Mouse (Mus musculus) liver, embryonic 14.5 days (tissue): ENCODE measurements at regions not wholly inside any gene's neighbourhood (a gene's known extent, or its start where the extent isn't known, plus 50 kb on each side); places are given as distances from the start of the nearest gene placed in this dataset.

ENCODE experiments used
- ATAC-seq: fragments of 200-750 bp; cut with Nextera tagmentation; 2 replicates; pipeline ENCODE4 v1.8.0; 2017; ENCODE audit warnings: moderate number of reproducible peaks, mild to moderate bottlenecking, moderate library complexity; ENCODE audit not compliant: insufficient read depth
- DNase-seq, 3 experiments: peaks; one replicate each; pipeline ENCODE4 v3.0.0-alpha.2; 2012 to 2013; ENCODE audit warnings: low read depth in 3 of 3, low spot score in 3 of 3
- H3K27ac ChIP-seq: fragments of 300-500 bp; sonication (generic); 2 replicates; pipeline ENCODE4 v1.5.1; 2014; ENCODE audit warnings: moderate library complexity, mild to moderate bottlenecking, control low read depth, inconsistent platforms
- H3K27me3 ChIP-seq: fragments of 300-500 bp; sonication (generic); 2 replicates; pipeline ENCODE4 v1.6.1; 2014; ENCODE audit warnings: mild to moderate bottlenecking, low read length, moderate library complexity; ENCODE audit not compliant: control insufficient read depth, insufficient read depth
- H3K36me3 ChIP-seq: fragments of 300-500 bp; sonication (generic); replicated peaks from 2 replicates; pipeline ENCODE4 v1.6.1; 2014; ENCODE audit warnings: low read depth; ENCODE audit not compliant: control insufficient read depth, insufficient read depth
- H3K4me1 ChIP-seq, 2 experiments: fragments of 200-500 bp in 1 of 2; fragments of 300-500 bp in 1 of 2; sonication (generic) in 1 of 2; replicated peaks; 2 replicates each; pipeline ENCODE4 v1.6.1; 2012 to 2014; ENCODE audit warnings: antibody characterized with exemption in 1 of 2, inconsistent platforms in 1 of 2, low read length in 1 of 2; ENCODE audit not compliant: control insufficient read depth in 2 of 2, insufficient read depth in 2 of 2
- H3K4me2 ChIP-seq: fragments of 300-500 bp; sonication (generic); 2 replicates; pipeline ENCODE4 v1.6.1; 2014; ENCODE audit warnings: low read depth, mild to moderate bottlenecking, control low read depth, moderate library complexity
- H3K4me3 ChIP-seq, 2 experiments: fragments of 200-500 bp in 1 of 2; fragments of 300-500 bp in 1 of 2; sonication (generic) in 1 of 2; 2 replicates each; pipeline ENCODE4 v1.5.1; 2012 to 2014; ENCODE audit warnings: low read depth in 2 of 2, low read length in 2 of 2, mild to moderate bottlenecking in 2 of 2, control low read depth in 1 of 2, inconsistent platforms in 1 of 2, moderate library complexity in 1 of 2; ENCODE audit not compliant: insufficient read depth in 1 of 2
- H3K9ac ChIP-seq: fragments of 300-500 bp; sonication (generic); replicated peaks from 2 replicates; pipeline ENCODE4 v1.6.1; 2014; ENCODE audit warnings: mild to moderate bottlenecking, control low read depth, moderate library complexity
- H3K9me3 ChIP-seq: fragments of 300-500 bp; sonication (generic); 2 replicates; pipeline ENCODE4 v1.6.1; 2016; ENCODE audit warnings: low read length, mixed read lengths; ENCODE audit not compliant: control insufficient read depth
- CTCF ChIP-seq: IDR thresholded peaks from 2 replicates; pipeline ENCODE4 v1.5.1; 2016; ENCODE audit warnings: antibody characterized with exemption, low read depth, control low read depth
- EP300 ChIP-seq: IDR thresholded peaks from 2 replicates; pipeline ENCODE4 v1.6.1; 2016; ENCODE audit warnings: antibody characterized with exemption, low read depth
- WGBS: fragments of 180-500 bp; shearing (Covaris S2); extraction: QIAGEN DNeasy Blood & Tissue Kit; methylation state at CpG from one replicate; pipeline ENCODE4 v1.1.7; 2014; ENCODE audit not compliant: insufficient replicate concordance; 5-methylcytosine and 5-hydroxymethylcytosine counted together

DNA sequence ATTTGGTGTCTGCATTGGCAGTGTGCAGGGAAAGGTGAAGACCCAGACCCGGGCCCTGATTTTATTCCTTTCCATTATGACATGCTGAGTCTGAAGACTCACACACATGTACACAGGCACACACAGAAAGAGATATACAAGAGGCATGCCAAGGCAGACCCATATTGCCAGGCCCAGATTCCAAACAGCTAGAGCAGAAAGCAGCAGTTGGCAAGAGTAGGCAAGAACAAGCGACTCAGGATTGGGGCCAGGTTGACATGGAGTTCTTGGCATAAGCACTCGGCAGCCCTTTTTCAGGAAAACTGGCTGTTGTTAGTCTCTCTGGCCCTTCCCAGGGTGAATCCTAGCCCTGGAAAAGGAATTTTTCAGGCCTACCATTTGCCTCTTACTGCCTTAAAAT, 236.6 kb downstream of the Sp3 start:
- WGBS: 68% methylated on average over 3 of the region's 3 CpGs
- no peak for TF ChIP-seq EP300
- no peak for TF ChIP-seq CTCF
- Histone ChIP-seq H3K9me3 (no peaks in the 10 kb centered on the region), H3K4me3 (no peak overlapping the region), H3K4me1 (no peaks in the 10 kb centered on the region), H3K27ac (no peak overlapping the region), H3K27me3 (no peaks in the 10 kb centered on the region), H3K36me3 (no peaks in the 10 kb centered on the region), H3K4me2 (no peak overlapping the region), H3K9ac (no peak overlapping the region)
- no peak for ATAC-seq
- DNase-seq: no peak

DNA sequence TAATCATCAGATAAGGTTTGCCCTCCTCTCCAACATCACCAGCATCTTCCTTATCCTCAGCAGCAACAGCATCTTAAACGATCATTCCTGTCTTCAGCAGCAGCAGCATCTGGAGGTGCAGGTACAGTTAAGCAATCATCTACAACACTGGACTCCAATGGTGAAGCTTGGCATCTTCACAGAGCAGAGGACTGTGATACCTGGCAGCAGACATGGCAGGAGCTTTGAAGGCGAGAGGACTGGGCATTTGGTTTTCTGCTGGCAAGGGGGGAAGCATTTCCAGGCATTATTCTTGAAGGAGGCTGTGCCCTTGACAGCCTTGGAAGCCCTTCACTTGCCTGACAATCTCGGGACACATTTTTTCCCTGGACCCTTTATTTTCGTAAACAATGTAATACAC, 235.3 kb downstream of the Sp3 start:
- no peak overlapping the region for H3K4me2 ChIP-seq
- TF ChIP-seq EP300 (no peak), CTCF (no peak)
- no peak overlapping the region for H3K27ac ChIP-seq
- H3K9ac ChIP-seq: no peak overlapping the region
- H3K9me3 ChIP-seq: no peaks in the 10 kb centered on the region
- no peaks in the 10 kb centered on the region for H3K36me3 ChIP-seq
- WGBS: 50% methylated on average over 4 of the region's 4 CpGs
- DNase-seq: no peak
- H3K4me3 ChIP-seq: no peak overlapping the region
- ATAC-seq: no peak
- H3K4me1 ChIP-seq: no peaks in the 10 kb centered on the region
- H3K27me3 ChIP-seq: no peaks in the 10 kb centered on the region

DNA sequence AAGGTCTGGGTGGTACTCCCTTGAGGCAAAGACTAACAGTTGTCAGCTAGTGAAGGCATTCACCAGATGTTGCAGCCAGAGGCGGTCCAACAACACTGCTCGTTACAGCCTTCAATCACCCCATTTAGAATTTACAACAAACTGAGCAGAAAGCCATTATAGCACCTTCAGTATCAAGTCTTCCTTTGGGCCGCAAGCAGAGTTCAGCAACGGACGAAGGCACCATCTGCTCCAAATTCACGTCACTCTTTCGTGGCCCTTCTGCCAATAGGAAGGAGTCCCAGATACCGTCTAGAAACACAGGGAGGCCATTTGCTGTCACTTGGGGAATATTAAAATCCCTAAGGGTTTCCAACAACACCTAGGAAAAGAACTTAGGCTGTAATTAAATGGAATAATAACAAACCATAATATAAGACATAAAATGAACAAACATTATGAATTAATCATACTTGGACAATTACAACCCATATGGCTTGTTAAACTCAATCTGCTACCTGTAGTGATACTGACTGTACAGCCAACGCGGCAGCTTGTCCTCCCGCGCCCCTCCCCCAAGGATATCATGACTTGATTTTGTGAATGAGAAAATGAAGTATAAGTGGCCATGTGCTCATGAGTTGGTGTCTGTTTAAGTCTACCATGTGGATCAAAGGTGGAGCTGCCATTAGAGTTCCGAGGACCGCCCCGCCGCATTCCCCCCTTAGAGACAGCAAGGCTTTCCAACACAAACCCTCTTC, 233.6 kb downstream of the Sp3 start:
- no peak overlapping the region for H3K9ac ChIP-seq
- no peak overlapping the region for H3K4me3 ChIP-seq
- no peaks in the 10 kb centered on the region for H3K9me3 ChIP-seq
- H3K4me1 ChIP-seq: no peaks in the 10 kb centered on the region
- 78% methylated on average over 16 of the region's 16 CpGs for WGBS
- H3K36me3 ChIP-seq: no peaks in the 10 kb centered on the region
- H3K4me2 ChIP-seq: no peak overlapping the region
- DNase-seq (no peak), ATAC-seq (no peak)
- H3K27me3 ChIP-seq: no peaks in the 10 kb centered on the region
- TF ChIP-seq CTCF (no peak), EP300 (no peak)
- H3K27ac ChIP-seq: no peak overlapping the region

DNA sequence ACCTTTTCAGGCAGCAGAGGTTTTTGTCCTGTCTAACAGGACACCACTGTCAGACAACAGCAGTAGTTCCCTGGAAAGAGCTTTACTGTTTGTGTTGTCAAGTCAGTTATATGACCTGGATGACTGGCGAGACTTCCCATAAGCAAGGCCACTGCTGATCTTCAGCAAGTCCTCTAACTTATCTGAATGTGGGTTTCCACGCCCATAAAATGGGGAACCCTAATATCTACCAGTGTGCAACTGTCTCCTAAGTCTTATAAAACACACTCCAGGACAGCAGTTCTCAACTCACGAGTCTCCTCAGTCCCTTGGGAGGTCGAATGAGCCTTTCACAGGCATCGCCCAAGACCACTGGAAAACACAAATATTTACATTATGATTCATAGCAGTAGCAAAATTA, 232.9 kb downstream of the Sp3 start:
- ATAC-seq (no peak), DNase-seq (no peak)
- H3K9me3 ChIP-seq: no peaks in the 10 kb centered on the region
- no peak overlapping the region for H3K4me2 ChIP-seq
- no peak overlapping the region for H3K4me3 ChIP-seq
- TF ChIP-seq EP300 (no peak), CTCF (no peak)
- no peaks in the 10 kb centered on the region; a peak in 1 of 4 replicates for H3K4me1 ChIP-seq
- H3K27ac ChIP-seq: no peak overlapping the region
- WGBS: 48% methylated on average over 5 of the region's 5 CpGs
- H3K36me3 ChIP-seq: no peaks in the 10 kb centered on the region
- H3K27me3 ChIP-seq: no peaks in the 10 kb centered on the region
- H3K9ac ChIP-seq: no peak overlapping the region

DNA sequence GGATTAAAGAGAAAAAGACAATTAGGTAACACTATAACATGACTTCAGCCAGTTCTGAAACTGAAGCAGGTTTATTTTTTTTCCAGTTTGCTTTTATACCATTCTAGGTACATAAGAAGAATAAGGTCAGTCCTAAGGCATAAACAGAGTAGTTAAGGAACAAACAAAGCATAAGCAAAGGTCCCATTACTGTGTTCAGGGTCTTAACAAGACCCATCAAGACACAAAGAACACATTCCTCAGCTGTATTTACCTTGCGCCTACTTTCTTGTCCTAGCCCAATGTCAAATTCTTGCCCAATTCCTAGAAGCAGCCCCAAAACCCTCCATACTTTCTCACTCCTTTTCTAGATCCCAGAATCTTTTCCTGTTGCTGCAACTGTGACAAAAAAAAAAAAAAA, 230.8 kb downstream of the Sp3 start:
- TF ChIP-seq CTCF (no peak), EP300 (no peak)
- 72% methylated on average over 1 of the region's 1 CpGs for WGBS
- Histone ChIP-seq H3K4me3 (no peak overlapping the region), H3K36me3 (no peaks in the 10 kb centered on the region), H3K27ac (no peak overlapping the region), H3K4me1 (peaks cover 0 to 8% of the 10 kb centered on the region in 2 experiments; a peak in 2 of 4 replicates), H3K4me2 (no peak overlapping the region), H3K9ac (no peak overlapping the region), H3K9me3 (no peaks in the 10 kb centered on the region), H3K27me3 (no peaks in the 10 kb centered on the region)
- ATAC-seq (no peak), DNase-seq (no peak)
